Mouse (Mus musculus) hindbrain, embryonic 10.5 days (tissue): ENCODE results near the gene Ddb1. TPM values are rescaled to one million over a fixed set of nuclear protein-coding genes. Genes with fewer than 3 reads are reported as not detected.

ENCODE experiments used
- DNase-seq: peaks from one replicate; pipeline ENCODE4 v3.0.0-alpha.2; 2017; ENCODE audit warnings: low spot score
- H3K27ac ChIP-seq: fragments of 300-500 bp; sonication (generic); 2 replicates; pipeline ENCODE4 v1.5.1; 2016; ENCODE audit warnings: mild to moderate bottlenecking, moderate library complexity
- H3K27me3 ChIP-seq: fragments of 300-500 bp; sonication (generic); 2 replicates; pipeline ENCODE4 v1.6.1; 2016; ENCODE audit warnings: mild to moderate bottlenecking; ENCODE audit not compliant: poor library complexity, insufficient read depth, severe bottlenecking
- H3K36me3 ChIP-seq: fragments of 300-500 bp; sonication (generic); 2 replicates; pipeline ENCODE4 v1.6.1; 2016; ENCODE audit warnings: mild to moderate bottlenecking, moderate library complexity
- H3K4me1 ChIP-seq: fragments of 300-500 bp; sonication (generic); replicated peaks from 2 replicates; pipeline ENCODE4 v1.6.1; 2016; ENCODE audit warnings: mild to moderate bottlenecking
- H3K4me3 ChIP-seq: fragments of 300-500 bp; sonication (generic); 2 replicates; pipeline ENCODE4 v1.5.1; 2016; ENCODE audit warnings: mild to moderate bottlenecking, moderate library complexity
- H3K9me3 ChIP-seq: fragments of 300-500 bp; sonication (generic); 2 replicates; pipeline ENCODE4 v1.6.1; 2016; ENCODE audit warnings: mild to moderate bottlenecking, moderate library complexity
- WGBS: fragments of 180-500 bp; shearing (Covaris S2); methylation state at CpG from one replicate; pipeline ENCODE4 v1.1.7; 2016; 5-methylcytosine and 5-hydroxymethylcytosine counted together
- polyA plus RNA-seq: library from polyadenylated mRNA; unstranded; fragments of >200 nt; fragmentation: Nextera tagmentation; extraction: Ambion mirVana; gene quantifications from 2 replicates; pipeline ENCODE4 v1.2.1, GENCODE M21; 2016

Gene Ddb1
- polyA plus RNA-seq, 1 experiment from 2014 or later = 461 TPM

GRCm38 (mm10) chr19:10676656-10677055, 71.5 kb downstream of the Ddb1 start:
- H3K27ac ChIP-seq = no peak overlapping the region
- 86% methylated on average over 16 of the region's 16 CpGs for WGBS
- H3K4me1 ChIP-seq = no peaks in the 10 kb centered on the region
- no peaks in the 10 kb centered on the region for H3K9me3 ChIP-seq
- no peaks in the 10 kb centered on the region for H3K36me3 ChIP-seq
- no peaks in the 10 kb centered on the region for H3K27me3 ChIP-seq
- no peak overlapping the region for H3K4me3 ChIP-seq
- no peak for DNase-seq

DNA sequence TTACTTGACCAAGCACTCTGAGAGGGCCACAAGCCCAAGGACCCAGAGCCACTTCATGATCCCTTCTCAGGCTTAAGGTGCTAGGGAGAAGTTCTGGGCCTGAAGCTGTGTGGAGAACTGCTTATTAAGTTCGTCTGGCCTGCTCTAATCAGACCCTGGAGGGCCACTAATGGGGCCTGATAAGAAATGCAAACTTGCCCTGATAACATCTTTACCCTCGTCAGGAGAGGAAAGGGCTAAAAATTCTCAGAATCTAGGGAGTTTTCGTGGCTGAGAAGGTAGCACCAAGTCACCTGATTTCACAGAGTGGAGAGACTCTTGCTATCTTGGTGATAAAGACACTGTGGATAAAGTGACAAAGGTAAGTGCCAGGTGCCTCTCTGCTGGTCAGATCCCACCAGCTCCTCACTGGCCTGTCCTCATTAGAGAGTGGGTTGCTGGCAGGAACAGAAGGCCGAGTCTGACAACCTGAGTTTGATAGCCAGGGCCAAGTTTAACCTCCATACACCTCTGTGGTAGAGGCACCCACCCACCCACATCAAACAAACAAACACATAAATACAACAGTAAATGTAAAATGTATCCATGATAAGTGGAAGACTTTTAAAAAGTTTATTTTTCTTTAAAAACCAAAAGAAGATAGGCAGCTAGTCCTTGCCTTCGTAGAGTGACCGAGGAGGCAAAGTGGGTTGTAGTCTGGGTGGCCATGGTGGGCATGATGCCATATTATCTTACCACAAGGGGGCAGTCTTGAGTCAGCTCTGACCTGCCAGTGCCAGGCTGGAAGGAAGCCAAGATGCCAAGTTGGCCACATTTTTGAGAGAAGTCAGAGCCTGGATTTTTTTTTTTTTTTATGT, 73.0 kb downstream of the Ddb1 start, which contains the start of gene Pga5:
Pga5 (minus strand) TSS at position 157 of the 857 bp plus-strand sequence.
- WGBS = 52% methylated on average over 6 of the region's 6 CpGs
- H3K9me3 ChIP-seq = no peaks in the 10 kb centered on the region

DNA sequence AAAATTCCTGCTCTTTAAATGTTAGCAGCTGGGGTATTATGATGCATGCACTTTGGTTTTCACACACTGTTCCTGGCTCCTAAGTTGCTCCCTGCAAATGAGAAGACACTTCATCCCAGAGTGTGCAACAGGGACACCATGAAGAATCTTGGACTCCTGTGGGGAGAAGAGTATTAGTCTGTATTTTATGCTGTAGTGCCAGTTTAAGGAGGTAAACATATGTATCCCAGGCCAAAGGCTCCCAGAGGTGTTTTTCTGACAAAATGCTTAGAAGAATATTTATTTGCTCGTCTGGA, 73.6 kb downstream of the Ddb1 start:
- Histone ChIP-seq H3K9me3 (no peaks in the 10 kb centered on the region), H3K36me3 (no peaks in the 10 kb centered on the region), H3K4me1 (no peaks in the 10 kb centered on the region), H3K4me3 (no peak overlapping the region), H3K27ac (no peak overlapping the region), H3K27me3 (no peaks in the 10 kb centered on the region)
- 84% methylated on average over 1 of the region's 1 CpGs for WGBS
- DNase-seq = no peak

More for the DNA sequence above, 73.0 kb downstream of the Ddb1 start, which contains the start of gene Pga5:
- no peaks in the 10 kb centered on the region for H3K36me3 ChIP-seq
- H3K4me3 ChIP-seq = no peak within 1 kb of the TSS
- no peaks in the 10 kb centered on the region for H3K27me3 ChIP-seq
- H3K27ac ChIP-seq = no peak within 1 kb of the TSS
- peak; percentile 60 for DNase-seq
- no peaks in the 10 kb centered on the region for H3K4me1 ChIP-seq

Other genes starting within 250 kb of the Ddb1 start
- 0.98 and 1.5 TPM in 2 replicates for gene Syt7, start 216.2 kb upstream of the Ddb1 start, polyA plus RNA-seq
- 1.9 and 2.0 TPM in 2 replicates for gene Lrrc10b, start 147.9 kb upstream of the Ddb1 start, polyA plus RNA-seq
- 0.70 and 2.7 TPM in 2 replicates for gene Ppp1r32, start 122.4 kb upstream of the Ddb1 start, polyA plus RNA-seq
- 55.4 and 65.4 TPM in 2 replicates for gene Cpsf7, start 80.1 kb upstream of the Ddb1 start, polyA plus RNA-seq
- gene Sdhaf2, start 79.2 kb upstream of the Ddb1 start, polyA plus RNA-seq = 62.4 and 63.2 TPM in 2 replicates
- 59.1 and 61.8 TPM in 2 replicates for gene Tmem216, start 49.1 kb upstream of the Ddb1 start, polyA plus RNA-seq
- 14.2 and 17.0 TPM in 2 replicates for gene Cyb561a3, start 28.2 kb upstream of the Ddb1 start, polyA plus RNA-seq
- gene Tmem138, start 28.0 kb upstream of the Ddb1 start, polyA plus RNA-seq = 62.4 and 66.3 TPM in 2 replicates
- 21.6 and 23.3 TPM in 2 replicates for gene Tkfc, start 327 bp downstream of the Ddb1 start, polyA plus RNA-seq
- gene Vwce, start 28.9 kb downstream of the Ddb1 start, polyA plus RNA-seq = 0.89 and 1.0 TPM in 2 replicates
- not detected in 2 replicates for gene Pga5, start 72.7 kb downstream of the Ddb1 start, polyA plus RNA-seq
- gene Vps37c, start 83.4 kb downstream of the Ddb1 start, polyA plus RNA-seq = 36.7 and 40.7 TPM in 2 replicates
- 0.14 and 0.18 TPM in 2 replicates for gene Cd5, start 133.7 kb downstream of the Ddb1 start, polyA plus RNA-seq
- gene Cd6, start 224.7 kb downstream of the Ddb1 start, polyA plus RNA-seq = not detected in 2 replicates
- gene Slc15a3, start 234.4 kb downstream of the Ddb1 start, polyA plus RNA-seq = 0.50 and 0.93 TPM in 2 replicates